In the genomic region with DNA sequence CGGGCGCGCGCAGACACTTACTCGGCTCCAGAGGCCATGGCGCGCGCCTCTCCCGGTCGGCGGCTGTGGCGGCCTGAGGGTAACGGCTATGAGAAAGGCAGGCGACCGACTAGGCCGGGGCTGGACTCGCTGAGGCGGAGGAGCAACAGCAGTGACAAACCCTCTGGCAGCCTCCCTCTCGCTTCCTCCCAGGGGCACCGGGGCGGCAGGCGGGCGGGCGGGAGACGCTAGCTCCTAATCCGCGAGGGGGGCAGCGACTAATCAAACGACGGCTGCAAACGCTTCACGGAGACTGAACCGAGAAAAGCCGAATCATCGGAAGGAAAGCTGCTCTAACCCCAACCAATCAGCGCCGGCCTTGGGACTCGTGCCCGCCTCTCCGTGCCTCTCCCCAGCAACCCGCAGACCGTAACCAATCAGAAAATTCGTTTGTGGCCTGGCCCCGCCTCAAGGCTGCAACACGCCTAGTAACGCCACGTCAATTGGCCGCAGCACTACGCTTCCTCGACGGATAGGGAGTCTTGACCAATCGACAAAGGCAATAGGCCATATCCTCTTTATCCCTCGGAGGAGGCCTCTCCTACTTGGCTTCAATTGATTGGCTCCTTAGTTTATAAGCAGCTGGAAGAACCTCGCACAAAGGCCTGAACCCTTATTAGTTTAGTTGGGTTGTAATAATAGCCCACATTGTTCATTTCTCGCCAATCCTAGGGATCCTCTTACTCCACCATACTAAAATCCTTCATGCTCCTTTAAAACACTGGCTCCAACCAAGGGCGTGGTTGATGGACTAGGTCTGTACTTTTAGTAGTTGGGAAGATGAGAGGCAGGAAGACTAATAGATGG, we compare ENCODE assay signal across 8 mouse cellular contexts. TPM values are rescaled to one million over a fixed set of nuclear protein-coding genes. Genes with fewer than 3 reads are reported as not detected.
DNase-seq lines count a peak whose midpoint lies in the region; ATAC-seq and TF ChIP-seq lines count a peak whose summit lies in the region.
"Not testable (repeated sequence)": the region's sequence is repeated elsewhere in the genome, so short reads cannot be mapped to it uniquely, and the experiment has no call there.

TSS of gene Vcp (minus strand) at position 367 of the 846 bp plus-strand sequence.

- peak within 1 kb of the TSS; percentile 92 for H3K4me3 ChIP-seq in cortical plate, adult 2 months (ENCODE audit: insufficient read depth, low read length)
- peak within 1 kb of the TSS; percentile 95 for H3K4me3 ChIP-seq in megakaryocyte, embryonic 14.5 days (replicated peaks)

- TF ChIP-seq POLR2A in cortical plate, adult 2 months (IDR thresholded peaks at IDR 0.05; ENCODE audit: extremely low read depth, insufficient read depth, low read length) = peak; percentile 55; the same call in 1 of the 2 replicates

- peaks cover 52% of the 10 kb centered on the region for H3K36me3 ChIP-seq in megakaryocyte, embryonic 14.5 days (replicated peaks; ENCODE audit: low read length)

- H3K9me3 ChIP-seq in megakaryocyte, embryonic 14.5 days = not testable (repeated sequence)

- not testable (repeated sequence) for H3K4me1 ChIP-seq in cortical plate, adult 2 months (ENCODE audit: control insufficient read depth, insufficient read depth, low read length)
- H3K4me1 ChIP-seq in megakaryocyte, embryonic 14.5 days = peaks cover 39% of the 10 kb centered on the region

- ATAC-seq in activated CD4-positive, CD25-positive, alpha-beta regulatory T cell, adult 4 months = peak; percentile 95

- not testable (repeated sequence) for TF ChIP-seq CTCF in cortical plate, adult 2 months (IDR thresholded peaks at IDR 0.05; ENCODE audit: extremely low read depth, insufficient read depth, low read length)

- H3K27me3 ChIP-seq in megakaryocyte, embryonic 14.5 days (replicated peaks) = not testable (repeated sequence)

- H3K27ac ChIP-seq in cortical plate, adult 2 months (ENCODE audit: insufficient read depth, low read length) = peak within 1 kb of the TSS; percentile 98

- DNase-seq in gastrocnemius, adult 8-10 months (ENCODE audit: low spot score in 2 of 2) = peak; percentile 96 to 99
- DNase-seq in hindlimb bud, embryonic 11.5 days (ENCODE audit: extremely low spot score, low read depth, low spot score) = peak; percentile 90
- DNase-seq in left cerebral cortex, adult 8-10 months (ENCODE audit: low spot score in 2 of 2) = peak; percentile 95 to 99
- peak; percentile 100 for DNase-seq in right cerebral cortex, postnatal 10 days (ENCODE audit: low spot score in 2 of 2)
- peak; percentile 95 for DNase-seq in urinary bladder, postnatal 25 days (ENCODE audit: low spot score)

RNA-seq across cellular contexts. Expression of gene Vcp, which starts in this region (rescaled TPM):
- 100 to 1,000 TPM; 146 TPM for polyA plus RNA-seq in activated CD4-positive, CD25-positive, alpha-beta regulatory T cell, adult 4 months (2017; shearing (Covaris generic))
- polyA plus RNA-seq in cortical plate, adult 2 months (2012; rRNA removed) = 171 and 176 TPM in 2 replicates
- 100 to 1,000 TPM; 252 to 285 (median 260) TPM for total RNA-seq in gastrocnemius, adult 8-10 months (2022)
- 100 to 1,000 TPM; 173 to 199 (median 188) TPM for total RNA-seq in left cerebral cortex, adult 8-10 months (2022)
- 15.0 and 56.2 TPM in 2 replicates for polyA plus RNA-seq in megakaryocyte, embryonic 14.5 days (2012; ENCODE audit: insufficient read depth, low replicate concordance)

Comparison
In these comparisons a context has a peak if more than half of its experiments do, and no peak if none do; other contexts are left out.
1. Peak in every context shown above with its lines: DNase-seq, ATAC-seq, H3K4me3 ChIP-seq and H3K27ac ChIP-seq.